Mouse (Mus musculus) gastrocnemius, postnatal 25 days (tissue): ENCODE measurements at regions not wholly inside any gene's neighbourhood (a gene's known extent, or its start where the extent isn't known, plus 50 kb on each side); places are given as distances from the start of the nearest gene placed in this dataset.
"Not testable (repeated sequence)": the region's sequence is repeated elsewhere in the genome, so short reads cannot be mapped to it uniquely, and the experiment has no call there.

Experiments
- DNase-seq: peaks from one replicate; pipeline ENCODE4 v3.0.0; 2022

GRCm38 (mm10) chr13:113484159-113484762, 134.1 kb downstream of the Snx18 start:
- DNase-seq, result no peak

DNA sequence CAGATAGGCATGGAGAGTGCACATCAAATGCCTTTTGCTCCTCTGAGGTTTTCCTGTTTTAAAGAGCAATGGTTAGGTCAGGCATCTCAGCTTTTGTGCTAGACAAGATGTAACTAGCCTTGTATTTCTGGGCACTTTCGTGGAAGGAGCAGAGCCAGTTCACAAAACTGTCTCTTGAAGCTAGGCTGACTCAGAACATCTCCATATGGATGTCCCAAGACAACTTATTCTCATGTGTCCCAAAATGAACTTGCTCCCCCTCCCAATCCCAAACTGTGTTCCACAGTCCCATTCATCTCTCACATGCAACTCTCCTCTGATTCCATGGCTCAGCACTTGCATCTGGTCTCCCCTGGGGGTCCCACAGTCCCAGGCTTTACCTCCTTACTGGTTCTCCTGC, 135.5 kb downstream of the Snx18 start:
- DNase-seq, result no peak

GRCm38 (mm10) chr13:113477901-113478510, 140.4 kb downstream of the Snx18 start:
- DNase-seq, result no peak

- no peak for DNase-seq
Measured at GRCm38 (mm10) chr13:113470822-113471557, 147.4 kb downstream of the Snx18 start.

DNA sequence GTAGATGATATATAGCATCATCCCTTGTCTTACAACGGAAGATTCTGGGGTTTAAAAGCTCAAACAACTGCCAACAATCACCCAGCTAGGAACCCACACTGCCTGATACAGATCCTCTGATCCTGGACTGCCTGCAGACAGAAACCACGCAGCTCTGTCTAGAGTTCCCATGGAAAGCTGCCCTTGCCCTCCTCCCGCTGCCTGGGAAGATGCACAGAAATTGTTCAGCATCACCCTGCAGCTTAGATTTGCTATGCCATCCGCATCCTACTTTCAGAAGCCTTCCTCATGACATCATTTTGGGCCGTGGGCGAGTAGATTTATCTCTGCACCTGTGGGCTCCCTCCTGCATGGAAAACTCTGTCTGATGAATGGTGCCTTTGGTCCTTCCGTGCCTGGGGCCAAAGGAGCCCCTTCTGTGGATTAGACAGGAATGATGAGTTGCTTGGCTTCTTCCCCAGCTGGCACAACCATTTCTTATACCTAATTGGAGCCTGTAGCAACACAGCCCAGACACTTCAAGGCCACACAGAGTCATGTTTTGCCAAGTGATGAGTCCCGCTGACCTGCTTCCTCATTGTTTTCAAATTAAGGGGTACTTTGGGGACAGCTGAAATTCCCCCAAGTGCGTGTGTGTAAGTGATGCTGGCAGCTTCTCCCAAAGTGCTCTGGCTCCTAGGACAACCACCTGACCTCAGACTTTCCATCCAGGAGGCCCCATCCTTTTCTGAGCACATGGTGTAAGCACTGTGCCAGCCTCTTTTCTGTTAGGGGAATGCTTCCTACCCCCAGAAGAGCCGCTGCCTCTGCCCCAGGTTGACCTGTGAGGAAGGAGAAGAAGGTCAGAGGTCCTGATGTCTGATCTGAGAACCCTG, 153.9 kb downstream of the Snx18 start:
- no peak for DNase-seq

GRCm38 (mm10) chr13:113463420-113463819, 154.9 kb downstream of the Snx18 start:
- no peak for DNase-seq

DNA sequence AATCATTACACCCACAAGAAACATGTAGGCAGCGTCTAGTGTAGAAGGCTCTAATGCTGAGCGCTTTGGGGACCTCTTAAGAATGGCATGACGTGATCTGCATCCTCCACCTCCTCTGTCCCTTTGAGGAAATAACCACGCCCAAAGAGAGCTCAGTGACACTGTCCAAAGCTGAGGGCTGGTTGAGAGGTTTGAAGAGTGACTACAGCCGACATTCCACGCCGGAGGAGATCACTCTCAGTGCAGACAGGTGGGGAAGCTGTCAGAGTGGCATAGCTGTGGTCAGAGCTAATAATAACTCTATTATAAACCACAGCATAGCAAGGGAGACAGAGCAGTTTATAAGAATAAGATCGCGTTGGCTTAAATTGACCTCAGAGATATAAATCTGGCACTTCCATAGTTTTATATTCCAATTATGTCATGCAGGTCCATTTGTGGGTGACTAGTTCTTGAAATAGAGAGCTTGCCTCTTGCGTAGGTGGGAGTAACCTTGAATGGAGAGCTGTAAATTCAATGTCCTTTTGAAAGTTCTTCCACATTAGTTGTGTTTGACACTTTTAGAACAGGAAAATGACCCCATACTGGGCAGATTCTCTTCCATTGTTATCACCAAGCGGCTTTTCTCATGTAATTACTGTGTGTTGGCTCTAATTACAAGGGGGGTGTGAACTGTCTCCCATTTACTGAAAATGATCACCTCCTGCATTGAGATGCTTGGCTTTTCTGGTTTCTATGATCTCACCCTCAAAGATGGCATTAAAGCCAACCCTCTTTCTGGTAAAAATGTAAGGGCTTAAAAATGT, 161.7 kb downstream of the BC067074 start:
- no peak for DNase-seq

GRCm38 (mm10) chr13:113448378-113448777, 155.4 kb downstream of the BC067074 start:
- no peak for DNase-seq

GRCm38 (mm10) chr13:113446226-113446625, 153.3 kb downstream of the BC067074 start:
- DNase-seq, result no peak

GRCm38 (mm10) chr13:113444481-113444880, 151.5 kb downstream of the BC067074 start:
- DNase-seq, result not testable (repeated sequence)

GRCm38 (mm10) chr13:113443078-113443477, 150.1 kb downstream of the BC067074 start:
- DNase-seq, result no peak

GRCm38 (mm10) chr13:113442169-113442568, 149.2 kb downstream of the BC067074 start:
- no peak for DNase-seq

DNA sequence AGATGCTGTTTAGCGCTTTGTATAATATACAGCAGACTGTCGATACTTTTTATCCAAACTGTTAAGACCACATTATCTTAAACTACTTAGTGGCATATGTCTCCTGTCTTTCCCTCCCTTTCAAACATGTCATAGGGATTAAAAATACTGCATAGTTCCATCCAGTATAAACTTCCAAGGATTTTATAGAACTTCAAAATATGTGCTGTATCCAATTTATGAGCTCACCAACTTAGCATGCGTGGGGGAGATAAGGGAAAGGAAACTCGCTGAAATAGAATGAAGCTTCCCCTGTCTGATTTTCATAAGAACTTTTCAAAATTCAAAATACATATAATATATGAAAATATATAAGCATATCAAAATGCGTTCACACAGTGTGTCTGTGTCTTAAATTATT, 147.2 kb downstream of the BC067074 start:
- DNase-seq, result no peak

GRCm38 (mm10) chr13:113439516-113439915, 146.6 kb downstream of the BC067074 start:
- no peak for DNase-seq

GRCm38 (mm10) chr13:113438872-113439271, 145.9 kb downstream of the BC067074 start:
- no peak for DNase-seq

- no peak for DNase-seq
Measured at GRCm38 (mm10) chr13:113436288-113436687, 143.3 kb downstream of the BC067074 start.

- no peak for DNase-seq
Measured at GRCm38 (mm10) chr13:113435117-113435516, 142.2 kb downstream of the BC067074 start.

DNA sequence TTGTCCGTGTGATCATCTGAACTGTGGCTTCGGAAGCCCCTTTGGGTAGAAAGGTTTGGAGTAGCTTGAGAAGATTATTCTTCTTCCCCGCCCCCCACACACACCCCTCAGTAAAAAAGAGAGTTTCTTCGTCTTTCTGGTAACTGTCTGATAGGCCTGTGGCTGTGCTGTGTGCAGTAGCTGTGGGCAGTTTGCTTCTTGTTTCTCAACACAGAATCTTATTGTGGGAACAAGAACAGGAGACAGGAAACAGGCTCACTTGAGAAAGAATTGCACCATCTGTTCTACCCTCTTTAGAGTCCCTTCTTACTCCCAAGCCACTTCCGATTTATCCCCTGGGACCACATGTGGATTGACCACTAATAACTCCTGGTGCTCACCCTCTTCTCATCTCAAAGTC, 140.5 kb downstream of the BC067074 start:
- DNase-seq, result no peak

DNA sequence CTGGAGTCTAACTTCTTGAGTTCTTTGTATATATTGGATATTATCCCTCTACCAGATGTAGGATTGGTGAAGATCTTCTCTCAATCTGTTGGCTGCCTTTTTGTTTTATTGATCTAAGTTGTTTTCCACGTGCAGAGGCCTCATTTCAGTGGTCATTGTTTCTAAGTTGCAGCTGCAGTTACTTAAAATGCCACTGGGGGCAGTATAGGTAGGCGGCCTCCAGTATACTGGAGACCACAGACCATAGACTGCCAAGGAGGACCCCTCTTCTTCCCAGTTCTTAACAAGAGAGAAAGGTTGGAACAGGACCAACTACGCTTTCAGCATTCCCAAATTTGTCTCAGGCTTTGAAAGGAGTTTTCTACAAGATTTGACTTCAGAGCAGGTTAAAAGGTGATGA, 136.7 kb downstream of the BC067074 start:
- peak; percentile 7 for DNase-seq
